Mouse (Mus musculus): ENCODE measurements around the gene Gnai2. TPM values are rescaled to one million over a fixed set of nuclear protein-coding genes. Genes with fewer than 3 reads are reported as not detected.
A peak's percentile ranks its signal among the peaks of the same experiment; 100 is the strongest.

The Gnai2 gene
- polyA plus RNA-seq, 1 experiment from 2014 or later = 423 TPM

DNA sequence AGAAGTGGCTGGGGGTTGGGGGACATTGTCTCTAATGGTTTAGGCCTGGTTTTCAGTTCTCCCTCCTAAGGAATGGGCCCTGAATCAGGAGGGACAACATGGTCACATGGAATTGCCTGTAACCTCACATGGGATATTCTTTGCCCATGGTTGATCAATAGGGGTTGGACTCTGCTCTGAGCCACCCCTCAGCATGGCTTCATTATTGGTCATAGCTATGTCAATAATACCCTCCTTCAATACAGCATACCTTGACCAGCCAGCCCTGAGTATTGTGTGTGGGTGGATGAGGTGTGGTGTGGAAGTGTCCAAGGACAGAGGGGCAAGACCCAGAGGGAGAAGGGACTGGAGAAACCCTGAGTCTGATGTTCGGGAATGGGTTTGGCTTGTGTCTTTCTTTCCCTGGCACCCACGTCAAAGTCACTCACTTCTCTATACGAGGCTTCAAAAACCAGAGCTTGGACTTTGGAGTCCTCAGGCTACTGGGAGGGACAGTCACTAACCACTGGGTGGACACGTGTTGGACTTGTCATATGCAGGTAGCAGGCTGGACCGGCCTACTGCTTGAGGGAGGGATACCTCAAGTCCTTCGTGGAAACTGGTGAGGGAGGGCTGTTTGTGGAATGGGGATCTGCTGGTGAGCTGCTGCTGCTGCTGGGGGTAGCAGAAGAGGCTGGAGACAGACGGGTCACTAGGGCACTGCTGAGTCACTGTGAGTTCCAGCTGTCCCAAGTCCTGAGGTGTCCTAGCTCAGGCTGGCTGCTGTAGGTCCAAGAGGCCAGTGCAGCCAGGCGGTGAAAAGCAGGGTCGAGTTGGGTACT is 39.7 kb upstream of the Gnai2 start:
- Histone ChIP-seq H3K27me3 (replicated peaks; ENCODE audit: control insufficient read depth, insufficient read depth, low read length) (peaks cover 24% of the 10 kb centered on the region), H3K4me3 (ENCODE audit: low read depth, low read length) (no peak overlapping the region), H3K27ac (ENCODE audit: low read depth, low read length) (no peak overlapping the region), H3K4me1 (ENCODE audit: control insufficient read depth, insufficient read depth, low read length) (peaks cover 3% of the 10 kb centered on the region), H3K36me3 (ENCODE audit: control insufficient read depth, insufficient read depth, low read length) (no peaks in the 10 kb centered on the region), H3K9me3 (replicated peaks; ENCODE audit: control insufficient read depth, low read length) (no peaks in the 10 kb centered on the region), H3K9ac (ENCODE audit: low read length) (no peak overlapping the region), H3K4me2 (ENCODE audit: low read length) (no peak overlapping the region)
- ATAC-seq = no peak
- 55% methylated on average over 9 of the region's 9 CpGs for WGBS
- no peak for DNase-seq (ENCODE audit: low spot score)

GRCm38 (mm10) chr9:107670259-107670658 is 35.1 kb upstream of the Gnai2 start:
- Histone ChIP-seq H3K9me3 (replicated peaks; ENCODE audit: control insufficient read depth, low read length) (no peaks in the 10 kb centered on the region), H3K4me1 (ENCODE audit: control insufficient read depth, insufficient read depth, low read length) (peaks cover 10% of the 10 kb centered on the region), H3K27me3 (replicated peaks; ENCODE audit: control insufficient read depth, insufficient read depth, low read length) (peaks cover 13% of the 10 kb centered on the region), H3K36me3 (ENCODE audit: control insufficient read depth, insufficient read depth, low read length) (no peaks in the 10 kb centered on the region), H3K4me2 (ENCODE audit: low read length) (no peak overlapping the region), H3K9ac (ENCODE audit: low read length) (no peak overlapping the region), H3K27ac (ENCODE audit: low read depth, low read length) (no peak overlapping the region), H3K4me3 (ENCODE audit: low read depth, low read length) (no peak overlapping the region)
- ATAC-seq (no peak), DNase-seq (ENCODE audit: low spot score) (no peak)
- WGBS = 69% methylated on average over 5 of the region's 5 CpGs

GRCm38 (mm10) chr9:107669480-107669945 is 34.3 kb upstream of the Gnai2 start, which contains the start of gene Slc38a3:
TSS of gene Slc38a3 (minus strand) at chr9:107669530.
- Histone ChIP-seq H3K27me3 (replicated peaks; ENCODE audit: control insufficient read depth, insufficient read depth, low read length) (peaks cover 8% of the 10 kb centered on the region), H3K4me1 (ENCODE audit: control insufficient read depth, insufficient read depth, low read length) (peaks cover 10% of the 10 kb centered on the region), H3K4me3 (ENCODE audit: low read depth, low read length) (no peak within 1 kb of the TSS), H3K9me3 (replicated peaks; ENCODE audit: control insufficient read depth, low read length) (no peaks in the 10 kb centered on the region), H3K27ac (ENCODE audit: low read depth, low read length) (no peak within 1 kb of the TSS), H3K36me3 (ENCODE audit: control insufficient read depth, insufficient read depth, low read length) (no peaks in the 10 kb centered on the region), H3K4me2 (ENCODE audit: low read length) (no peak within 1 kb of the TSS), H3K9ac (ENCODE audit: low read length) (no peak within 1 kb of the TSS)
- DNase-seq (ENCODE audit: low spot score) (no peak), ATAC-seq (no peak)
- WGBS = 89% methylated on average over 9 of the region's 9 CpGs

DNA sequence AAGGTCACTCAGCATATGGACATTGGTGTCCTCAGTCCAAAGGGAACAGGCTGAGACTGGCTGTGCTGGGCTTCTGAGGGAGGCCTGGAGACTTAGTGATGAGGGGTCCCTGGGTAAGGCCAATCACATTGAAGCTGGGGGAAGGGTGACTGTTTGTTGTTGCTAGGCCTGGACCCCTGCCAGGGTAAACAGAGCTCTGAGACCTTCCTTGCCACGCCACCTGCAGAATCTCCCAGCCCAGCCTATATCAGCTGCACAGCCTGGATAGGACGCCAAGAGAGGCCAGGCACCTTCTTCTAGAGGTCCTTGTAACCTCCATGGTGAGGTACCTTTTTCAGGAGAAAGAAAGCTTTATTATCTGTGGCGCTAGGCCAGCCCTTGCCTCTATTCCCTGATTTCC is 33.7 kb upstream of the Gnai2 start:
- no peak for DNase-seq (ENCODE audit: low spot score)
- Histone ChIP-seq H3K27ac (ENCODE audit: low read depth, low read length) (no peak overlapping the region), H3K4me3 (ENCODE audit: low read depth, low read length) (no peak overlapping the region), H3K9ac (ENCODE audit: low read length) (no peak overlapping the region), H3K4me1 (ENCODE audit: control insufficient read depth, insufficient read depth, low read length) (peaks cover 10% of the 10 kb centered on the region), H3K27me3 (replicated peaks; ENCODE audit: control insufficient read depth, insufficient read depth, low read length) (peaks cover 8% of the 10 kb centered on the region), H3K9me3 (replicated peaks; ENCODE audit: control insufficient read depth, low read length) (no peaks in the 10 kb centered on the region), H3K4me2 (ENCODE audit: low read length) (no peak overlapping the region), H3K36me3 (ENCODE audit: control insufficient read depth, insufficient read depth, low read length) (no peaks in the 10 kb centered on the region)
- WGBS = 67% methylated on average over 3 of the region's 3 CpGs
- ATAC-seq = no peak

DNA sequence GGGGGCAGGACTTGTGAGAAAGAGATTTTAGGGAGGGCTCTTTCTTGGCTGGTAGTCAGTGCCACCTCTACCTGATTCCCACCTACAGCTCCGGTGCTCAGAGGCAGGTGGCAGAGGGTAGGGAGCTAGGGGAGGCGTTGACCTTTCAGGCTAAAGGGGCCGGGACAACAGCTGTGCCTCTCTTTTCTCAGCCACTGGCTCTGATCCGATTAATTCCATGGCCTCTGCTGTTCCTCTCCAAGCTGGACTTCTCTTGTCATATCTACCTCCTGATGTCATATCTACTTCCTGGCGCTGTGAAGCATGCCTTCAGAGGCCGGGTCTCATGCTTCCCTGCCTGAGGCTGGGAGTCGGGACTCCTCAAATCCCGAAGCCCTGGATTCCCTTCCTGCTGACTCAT is 32.8 kb upstream of the Gnai2 start:
- no peak overlapping the region for H3K27ac ChIP-seq (ENCODE audit: low read depth, low read length)
- no peaks in the 10 kb centered on the region for H3K9me3 ChIP-seq (replicated peaks; ENCODE audit: control insufficient read depth, low read length)
- 42% methylated on average over 8 of the region's 8 CpGs for WGBS
- H3K4me1 ChIP-seq (ENCODE audit: control insufficient read depth, insufficient read depth, low read length) = peaks cover 16% of the 10 kb centered on the region
- ATAC-seq (no peak), DNase-seq (ENCODE audit: low spot score) (no peak)
- H3K36me3 ChIP-seq (ENCODE audit: control insufficient read depth, insufficient read depth, low read length) = no peaks in the 10 kb centered on the region
- no peak overlapping the region for H3K4me3 ChIP-seq (ENCODE audit: low read depth, low read length)
- peaks cover 8% of the 10 kb centered on the region for H3K27me3 ChIP-seq (replicated peaks; ENCODE audit: control insufficient read depth, insufficient read depth, low read length)
- no peak overlapping the region for H3K4me2 ChIP-seq (ENCODE audit: low read length)
- no peak overlapping the region for H3K9ac ChIP-seq (ENCODE audit: low read length)

- Histone ChIP-seq H3K4me1 (ENCODE audit: control insufficient read depth, insufficient read depth, low read length) (peaks cover 16% of the 10 kb centered on the region), H3K36me3 (ENCODE audit: control insufficient read depth, insufficient read depth, low read length) (no peaks in the 10 kb centered on the region), H3K9ac (ENCODE audit: low read length) (peak overlapping the region; percentile 56), H3K9me3 (replicated peaks; ENCODE audit: control insufficient read depth, low read length) (no peaks in the 10 kb centered on the region), H3K27ac (ENCODE audit: low read depth, low read length) (no peak overlapping the region), H3K27me3 (replicated peaks; ENCODE audit: control insufficient read depth, insufficient read depth, low read length) (peaks cover 8% of the 10 kb centered on the region), H3K4me2 (ENCODE audit: low read length) (peak overlapping the region; percentile 85), H3K4me3 (ENCODE audit: low read depth, low read length) (peak overlapping the region; percentile 38)
- peak; percentile 93 for ATAC-seq
- DNase-seq (ENCODE audit: low spot score) = peak; percentile 71
- under 1% methylated on average over 24 of the region's 24 CpGs for WGBS
These were observed 32.1 kb upstream of the Gnai2 start for GRCm38 (mm10) chr9:107667219-107667618.

DNA sequence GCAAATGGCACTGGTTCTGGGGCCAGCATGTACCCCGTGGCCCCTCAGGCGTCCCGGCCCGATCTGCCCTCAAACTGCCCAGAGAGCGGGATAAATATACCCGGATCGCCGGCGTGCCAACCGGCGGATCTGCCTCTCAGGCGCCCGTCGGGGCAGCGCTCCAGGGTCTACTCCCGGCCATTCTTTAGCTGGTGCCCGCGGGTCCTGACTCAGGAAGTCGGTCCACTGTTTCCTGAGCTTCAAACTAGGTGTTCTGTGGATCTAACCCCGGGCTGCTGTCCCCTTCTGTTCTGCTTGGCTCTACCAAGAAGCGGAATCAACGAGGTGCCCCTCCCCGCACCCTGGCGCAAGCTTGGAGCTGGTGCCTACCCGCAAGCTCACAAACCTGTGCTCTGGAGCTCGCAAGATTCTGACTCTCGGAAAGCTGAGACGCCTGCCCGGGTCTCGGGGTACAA is 31.6 kb upstream of the Gnai2 start:
- H3K9ac ChIP-seq (ENCODE audit: low read length) = peak overlapping the region; percentile 56
- peaks cover 16% of the 10 kb centered on the region for H3K4me1 ChIP-seq (ENCODE audit: control insufficient read depth, insufficient read depth, low read length)
- peak overlapping the region; percentile 38 for H3K4me3 ChIP-seq (ENCODE audit: low read depth, low read length)
- H3K9me3 ChIP-seq (replicated peaks; ENCODE audit: control insufficient read depth, low read length) = no peaks in the 10 kb centered on the region
- ATAC-seq (peak; percentile 52), DNase-seq (ENCODE audit: low spot score) (no peak)
- no peaks in the 10 kb centered on the region for H3K36me3 ChIP-seq (ENCODE audit: control insufficient read depth, insufficient read depth, low read length)
- peaks cover 8% of the 10 kb centered on the region for H3K27me3 ChIP-seq (replicated peaks; ENCODE audit: control insufficient read depth, insufficient read depth, low read length)
- 1% methylated on average over 30 of the region's 30 CpGs for WGBS
- H3K27ac ChIP-seq (ENCODE audit: low read depth, low read length) = no peak overlapping the region
- peak overlapping the region; percentile 85 for H3K4me2 ChIP-seq (ENCODE audit: low read length)

- H3K4me1 ChIP-seq (ENCODE audit: control insufficient read depth, insufficient read depth, low read length) = peaks cover 16% of the 10 kb centered on the region
- H3K27ac ChIP-seq (ENCODE audit: low read depth, low read length) = no peak overlapping the region
- 86% methylated on average over 7 of the region's 7 CpGs for WGBS
- H3K36me3 ChIP-seq (ENCODE audit: control insufficient read depth, insufficient read depth, low read length) = no peaks in the 10 kb centered on the region
- no peaks in the 10 kb centered on the region for H3K9me3 ChIP-seq (replicated peaks; ENCODE audit: control insufficient read depth, low read length)
- 0 out of 2 replicates have a peak overlapping the region, but pooled peaks have one; percentile 85 for H3K4me2 ChIP-seq (ENCODE audit: low read length)
- peaks cover 8% of the 10 kb centered on the region for H3K27me3 ChIP-seq (replicated peaks; ENCODE audit: control insufficient read depth, insufficient read depth, low read length)
- no peak overlapping the region for H3K9ac ChIP-seq (ENCODE audit: low read length)
- H3K4me3 ChIP-seq (ENCODE audit: low read depth, low read length) = 0 out of 2 replicates have a peak overlapping the region, but pooled peaks have one; percentile 38
- ATAC-seq (no peak), DNase-seq (ENCODE audit: low spot score) (no peak)
These were observed 30.1 kb upstream of the Gnai2 start for GRCm38 (mm10) chr9:107665308-107665707.

- H3K4me1 ChIP-seq (ENCODE audit: control insufficient read depth, insufficient read depth, low read length) = peaks cover 25% of the 10 kb centered on the region
- H3K9ac ChIP-seq (ENCODE audit: low read length) = no peak overlapping the region
- ATAC-seq (no peak), DNase-seq (ENCODE audit: low spot score) (no peak)
- WGBS = 59% methylated on average over 9 of the region's 9 CpGs
- no peaks in the 10 kb centered on the region for H3K9me3 ChIP-seq (replicated peaks; ENCODE audit: control insufficient read depth, low read length)
- no peak overlapping the region for H3K4me3 ChIP-seq (ENCODE audit: low read depth, low read length)
- no peaks in the 10 kb centered on the region for H3K36me3 ChIP-seq (ENCODE audit: control insufficient read depth, insufficient read depth, low read length)
- no peak overlapping the region for H3K4me2 ChIP-seq (ENCODE audit: low read length)
- H3K27ac ChIP-seq (ENCODE audit: low read depth, low read length) = no peak overlapping the region
- H3K27me3 ChIP-seq (replicated peaks; ENCODE audit: control insufficient read depth, insufficient read depth, low read length) = peaks cover 8% of the 10 kb centered on the region
These were observed 28.4 kb upstream of the Gnai2 start for GRCm38 (mm10) chr9:107663525-107663924.
